8 mouse cellular contexts compared by ENCODE assay signal in genomic region chr8:120276051-120276890, GRCm38 (mm10). TPM values are rescaled to one million over a fixed set of nuclear protein-coding genes. Genes with fewer than 3 reads are reported as not detected.
DNase-seq lines count a peak whose midpoint lies in the region; ATAC-seq and TF ChIP-seq lines count a peak whose summit lies in the region.

No protein-coding gene starts in this region.

- no peaks in the 10 kb centered on the region for H3K36me3 ChIP-seq in C2C12 (ENCODE audit: control insufficient read depth, insufficient read depth)
- no peaks in the 10 kb centered on the region for H3K36me3 ChIP-seq in erythroblast, embryonic 14.5 days (ENCODE audit: control insufficient read depth)
- no peaks in the 10 kb centered on the region for H3K36me3 ChIP-seq in heart, embryonic 15.5 days

- WGBS in heart, embryonic 15.5 days = under 1% methylated on average over 49 of the region's 49 CpGs

- H3K9me3 ChIP-seq in erythroblast, embryonic 14.5 days (ENCODE audit: control insufficient read depth, low read length) = peaks cover 7% of the 10 kb centered on the region
- no peaks in the 10 kb centered on the region for H3K9me3 ChIP-seq in heart, embryonic 15.5 days (replicated peaks)

- H3K79me2 ChIP-seq in C2C12 (ENCODE audit: control insufficient read depth, insufficient read depth) = peaks cover 60% of the 10 kb centered on the region

- H3K4me1 ChIP-seq in erythroblast, embryonic 14.5 days (ENCODE audit: control insufficient read depth) = peaks cover 41% of the 10 kb centered on the region
- peaks cover 50% of the 10 kb centered on the region for H3K4me1 ChIP-seq in heart, embryonic 15.5 days (replicated peaks)

- H3K27ac ChIP-seq in heart, embryonic 15.5 days = peak overlapping the region; percentile 93

- H3K4me2 ChIP-seq in heart, embryonic 15.5 days = peak overlapping the region; percentile 86

- H3K4me3 ChIP-seq in C2C12 (ENCODE audit: insufficient read depth, poor library complexity, severe bottlenecking) = peak overlapping the region; percentile 2
- peak overlapping the region; percentile 47 for H3K4me3 ChIP-seq in erythroblast, embryonic 14.5 days (replicated peaks)
- H3K4me3 ChIP-seq in heart, embryonic 15.5 days = peak overlapping the region; percentile 47

- peak overlapping the region; percentile 25 for H3ac ChIP-seq in C2C12 (ENCODE audit: control insufficient read depth, insufficient read length, low read depth)

- no peak for TF ChIP-seq CTCF in C2C12 (IDR thresholded peaks at IDR 0.05; ENCODE audit: control insufficient read depth, insufficient read depth, insufficient read length)

- DNase-seq in adrenal gland, adult (ENCODE audit: inconsistent age in 2 of 2, low spot score in 1 of 2) = peak; percentile 97 to 98
- peak; percentile 93 for DNase-seq in kidney, postnatal 10 days
- DNase-seq in lung, postnatal 4 days = peak; percentile 95 to 97
- DNase-seq in retina, postnatal 1 day = peak; percentile 93
- DNase-seq in yolk sac, embryonic 10.5 days (ENCODE audit: low spot score) = peak; percentile 91

- peaks cover 11% of the 10 kb centered on the region for H3K79me3 ChIP-seq in C2C12 (ENCODE audit: low read depth)

- H3K27me3 ChIP-seq in C2C12 (ENCODE audit: control insufficient read depth, insufficient read depth, insufficient read length) = no peaks in the 10 kb centered on the region
- peaks cover 65% of the 10 kb centered on the region for H3K27me3 ChIP-seq in erythroblast, embryonic 14.5 days (ENCODE audit: control insufficient read depth)
- H3K27me3 ChIP-seq in heart, embryonic 15.5 days = 0 out of 2 replicates have a peak, but pooled peaks cover 6% of the 10 kb centered on the region

- ATAC-seq in heart, embryonic 15.5 days (replicated peaks; ENCODE audit: insufficient number of reproducible peaks, insufficient read depth, low FRiP score, low read depth) = peak; percentile 91

- H3K9ac ChIP-seq in heart, embryonic 15.5 days = peak overlapping the region; percentile 49

TF ChIP-seq in C2C12, 6 proteins besides CTCF, POLR2A, EP300 and RAD21:
- TF ChIP-seq USF1 (IDR thresholded peaks at IDR 0.05; ENCODE audit: low read depth) (no peak), MAX (IDR thresholded peaks at IDR 0.05) (peak; percentile 2), CEBPB (IDR thresholded peaks at IDR 0.05; ENCODE audit: low read depth) (no peak), MYOD1 (IDR thresholded peaks at IDR 0.05; ENCODE audit: control insufficient read depth, insufficient read length, low read depth) (peak; percentile 61)
TF ChIP-seq in C2C12: peak in this region for 2.

RNA-seq across cellular contexts. Expression of gene Gse1, which starts 48.0 kb away (rescaled TPM):
- polyA plus RNA-seq in C2C12 (2012; fragmentation: generic; extraction: Trizol) = 15.6 TPM
- 15.5 and 17.1 TPM in 2 replicates for polyA plus RNA-seq in erythroblast, embryonic 14.5 days (2012)
- 8.9 and 10.8 TPM in 2 replicates for polyA plus RNA-seq in heart, embryonic 15.5 days (2015; fragmentation: Nextera tagmentation; extraction: Ambion mirVana)

Comparison
In these comparisons a context has a peak if more than half of its experiments do, and no peak if none do; other contexts are left out.
1. Peak in every context shown above with its lines: DNase-seq, ATAC-seq, H3K4me3 ChIP-seq and H3K27ac ChIP-seq.